Mouse (Mus musculus): ENCODE measurements around the gene Arrdc3. TPM values are rescaled to one million over a fixed set of nuclear protein-coding genes. Genes with fewer than 3 reads are reported as not detected.
A peak's percentile ranks its signal among the peaks of the same experiment; 100 is the strongest.
"Not testable (repeated sequence)": the region's sequence is repeated elsewhere in the genome, so short reads cannot be mapped to it uniquely, and the experiment has no call there.

Arrdc3 gene
- total and polyA plus RNA-seq, 2 experiments from 2014 or later: 58.6 to 90.6 TPM

DNA sequence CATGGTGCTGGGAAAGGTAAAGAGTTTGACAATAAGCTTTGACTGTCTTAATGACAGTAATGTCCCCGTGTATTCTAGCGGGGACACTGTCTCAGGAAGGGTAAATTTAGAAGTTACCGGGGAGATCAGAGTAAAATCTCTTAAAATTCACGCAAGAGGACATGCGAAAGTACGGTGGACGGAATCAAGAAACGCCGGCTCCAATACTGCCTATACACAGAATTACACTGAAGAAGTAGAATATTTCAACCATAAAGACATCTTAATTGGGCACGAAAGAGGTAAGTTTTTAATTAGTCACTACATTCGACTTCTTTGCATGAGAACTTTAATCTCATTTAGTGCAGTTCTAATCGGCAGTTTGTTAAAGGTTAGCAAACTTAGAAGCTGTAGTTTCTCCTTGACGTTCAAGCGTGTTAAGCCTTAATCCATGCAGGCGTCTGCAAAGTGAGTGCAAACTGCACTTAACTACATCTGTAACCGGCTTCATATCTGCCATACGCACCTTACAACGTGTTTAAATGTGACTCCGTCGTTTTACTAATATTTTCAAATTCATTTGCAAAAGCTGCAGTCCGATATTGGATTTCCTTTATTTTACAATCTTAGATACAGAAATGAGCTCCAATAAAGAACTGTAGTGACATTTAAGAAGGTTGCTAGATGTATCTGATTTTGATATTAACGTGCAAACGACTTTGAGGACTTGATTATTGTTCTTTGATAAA, 629 bp downstream of the Arrdc3 start:
- Histone ChIP-seq H3K4me3 (ENCODE audit: low read depth, low read length) (peak overlapping the region; percentile 90), H3K9me3 (ENCODE audit: low read length) (no peaks in the 10 kb centered on the region), H3K9ac (peak overlapping the region; percentile 99), H3K4me2 (ENCODE audit: low read depth) (peak overlapping the region; percentile 61), H3K27me3 (ENCODE audit: insufficient read depth, low read length) (no peaks in the 10 kb centered on the region), H3K4me1 (ENCODE audit: insufficient read depth) (0 out of 2 replicates have a peak, but pooled peaks cover 7% of the 10 kb centered on the region), H3K27ac (ENCODE audit: low read depth, low read length) (peak overlapping the region; percentile 100), H3K36me3 (ENCODE audit: insufficient read depth) (peaks cover 1% of the 10 kb centered on the region)
- under 1% methylated on average over 23 of the region's 23 CpGs for WGBS
- no peak for TF ChIP-seq CTCF (IDR thresholded peaks at IDR 0.05; ENCODE audit: low read depth)
- ATAC-seq: no peak
- peak; percentile 70 for DNase-seq

DNA sequence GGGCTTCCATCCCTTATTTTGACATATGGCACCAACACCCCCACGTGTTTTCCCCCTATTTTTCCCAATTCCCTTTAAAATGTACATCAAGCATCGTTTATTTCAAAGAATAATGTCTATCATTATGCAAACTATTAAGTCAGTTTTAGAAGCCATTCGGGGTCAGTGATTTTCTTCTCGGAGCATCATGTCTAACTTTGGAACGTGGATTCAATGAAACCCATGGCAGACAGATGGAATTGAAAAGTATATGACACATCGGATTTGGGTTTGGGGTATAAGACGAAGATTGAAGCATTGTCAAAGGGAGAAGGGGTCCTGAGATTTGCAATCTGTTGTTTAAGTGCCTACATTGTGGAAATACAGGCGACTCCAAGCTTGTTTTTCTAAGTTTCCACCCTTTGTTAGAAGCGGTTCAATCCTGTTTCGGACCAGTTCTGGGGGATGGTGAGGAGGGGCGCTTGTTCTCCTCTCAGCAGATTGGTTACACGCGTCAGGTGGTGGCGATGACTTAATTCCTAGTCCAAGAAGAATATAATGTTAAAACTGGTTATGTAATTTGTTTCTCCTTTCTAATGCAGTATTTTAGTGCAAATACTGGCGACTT, 1.3 kb downstream of the Arrdc3 start:
- DNase-seq (peak; percentile 93), ATAC-seq (peak; percentile 39)
- H3K4me1 ChIP-seq (ENCODE audit: insufficient read depth): 0 out of 2 replicates have a peak, but pooled peaks cover 7% of the 10 kb centered on the region
- H3K9me3 ChIP-seq (ENCODE audit: low read length): no peaks in the 10 kb centered on the region
- no peak for TF ChIP-seq CTCF (IDR thresholded peaks at IDR 0.05; ENCODE audit: low read depth)
- peak overlapping the region; percentile 90 for H3K4me3 ChIP-seq (ENCODE audit: low read depth, low read length)
- H3K36me3 ChIP-seq (ENCODE audit: insufficient read depth): peaks cover 4% of the 10 kb centered on the region
- peak overlapping the region; percentile 99 for H3K9ac ChIP-seq
- H3K27ac ChIP-seq (ENCODE audit: low read depth, low read length): peak overlapping the region; percentile 100
- WGBS: under 1% methylated on average over 15 of the region's 15 CpGs
- H3K4me2 ChIP-seq (ENCODE audit: low read depth): peak overlapping the region; percentile 61
- no peaks in the 10 kb centered on the region for H3K27me3 ChIP-seq (ENCODE audit: insufficient read depth, low read length)

DNA sequence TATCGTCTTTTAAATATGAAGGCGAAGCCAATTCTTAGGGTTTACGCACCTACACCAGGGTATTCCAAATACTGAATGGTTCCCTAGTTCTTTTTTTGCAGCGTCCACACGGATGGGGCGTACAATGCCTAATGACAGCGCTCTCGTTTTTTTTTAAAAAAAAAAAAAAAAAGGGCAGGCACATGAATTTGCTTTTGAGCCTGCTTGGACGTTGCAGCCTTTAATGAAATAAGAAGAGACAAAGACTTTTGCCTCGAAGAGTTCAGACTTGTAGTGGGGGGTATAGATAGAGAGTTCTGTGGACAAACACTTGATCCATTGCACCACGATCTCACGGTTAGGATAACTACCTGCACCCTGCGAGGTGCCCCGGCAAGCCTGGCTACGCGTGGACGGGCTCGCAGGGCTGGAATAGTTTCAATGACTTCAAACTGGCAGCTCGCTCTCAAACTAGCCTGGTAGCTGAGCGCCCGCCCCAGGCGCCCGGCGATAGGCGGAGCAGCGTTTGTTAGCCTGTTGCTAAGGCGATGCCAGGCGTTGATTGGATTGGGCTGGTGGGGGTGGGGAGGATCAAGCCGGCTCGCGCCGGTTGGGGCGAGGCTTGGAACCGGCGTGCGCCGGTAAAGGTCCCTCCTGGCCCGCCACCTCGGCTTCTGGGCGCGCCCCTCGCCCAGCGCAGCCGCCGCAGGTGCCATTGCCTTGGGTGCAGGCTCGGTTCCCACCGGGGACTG, 2.1 kb downstream of the Arrdc3 start:
- Histone ChIP-seq H3K27ac (ENCODE audit: low read depth, low read length) (peak overlapping the region; percentile 100), H3K9ac (peak overlapping the region; percentile 99), H3K4me2 (ENCODE audit: low read depth) (peak overlapping the region; percentile 61), H3K4me3 (ENCODE audit: low read depth, low read length) (peak overlapping the region; percentile 90), H3K36me3 (ENCODE audit: insufficient read depth) (peaks cover 8% of the 10 kb centered on the region), H3K9me3 (ENCODE audit: low read length) (no peaks in the 10 kb centered on the region), H3K27me3 (ENCODE audit: insufficient read depth, low read length) (no peaks in the 10 kb centered on the region), H3K4me1 (ENCODE audit: insufficient read depth) (0 out of 2 replicates have a peak, but pooled peaks cover 7% of the 10 kb centered on the region)
- WGBS: under 1% methylated on average over 46 of the region's 47 CpGs
- no peak for TF ChIP-seq CTCF (IDR thresholded peaks at IDR 0.05; ENCODE audit: low read depth)
- DNase-seq: peak; percentile 98
- peak; percentile 89 for ATAC-seq

DNA sequence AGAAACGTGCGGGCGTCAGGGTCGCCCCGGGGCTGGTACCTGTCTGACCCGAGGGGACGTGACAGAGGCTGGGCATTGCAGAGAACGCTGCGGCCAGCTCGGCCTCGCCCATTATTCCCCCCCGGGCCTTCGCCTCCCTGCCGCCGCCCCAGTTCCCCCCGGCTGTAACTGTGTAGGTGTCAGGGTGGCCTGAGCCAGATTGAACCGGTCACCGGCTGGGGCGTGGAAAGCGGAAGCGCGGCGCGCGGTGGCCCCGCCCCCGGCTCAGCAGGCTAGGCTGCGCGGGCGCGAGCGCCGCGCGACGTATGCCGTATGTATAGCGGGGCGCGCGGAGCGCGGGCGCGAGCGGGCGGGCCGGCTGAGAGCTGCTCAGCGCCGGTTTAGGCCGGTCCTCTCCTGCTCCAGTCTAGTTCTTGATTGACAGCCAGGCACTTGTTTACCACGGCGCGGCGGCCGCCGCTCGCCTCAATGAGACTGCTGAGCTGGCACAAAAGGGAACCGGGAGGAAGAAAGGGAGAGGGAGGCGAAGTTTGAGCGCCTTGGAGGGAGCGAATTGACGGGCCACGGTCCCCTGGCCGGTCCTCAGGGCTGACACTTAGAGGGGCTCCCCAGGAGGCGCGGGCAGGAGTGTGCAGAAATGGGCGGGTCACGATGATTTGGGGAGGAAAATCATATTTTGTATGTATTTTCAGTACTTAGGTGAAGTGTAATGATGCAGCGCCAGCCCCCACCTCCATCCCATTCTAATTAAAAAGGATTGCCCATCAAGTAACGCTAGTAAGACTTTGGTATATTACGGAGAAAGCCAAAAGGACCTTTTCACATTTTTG, 2.9 kb downstream of the Arrdc3 start:
- Histone ChIP-seq H3K9me3 (ENCODE audit: low read length) (no peaks in the 10 kb centered on the region), H3K36me3 (ENCODE audit: insufficient read depth) (peaks cover 16% of the 10 kb centered on the region), H3K27me3 (ENCODE audit: insufficient read depth, low read length) (no peaks in the 10 kb centered on the region), H3K27ac (ENCODE audit: low read depth, low read length) (peak overlapping the region; percentile 100), H3K9ac (peak overlapping the region; percentile 99), H3K4me1 (ENCODE audit: insufficient read depth) (0 out of 2 replicates have a peak, but pooled peaks cover 7% of the 10 kb centered on the region), H3K4me2 (ENCODE audit: low read depth) (peak overlapping the region; percentile 61), H3K4me3 (ENCODE audit: low read depth, low read length) (peak overlapping the region; percentile 90)
- peak; percentile 97 for DNase-seq
- peak; percentile 85 for ATAC-seq
- no peak for TF ChIP-seq CTCF (IDR thresholded peaks at IDR 0.05; ENCODE audit: low read depth)
- 1% methylated on average over 66 of the region's 72 CpGs for WGBS

DNA sequence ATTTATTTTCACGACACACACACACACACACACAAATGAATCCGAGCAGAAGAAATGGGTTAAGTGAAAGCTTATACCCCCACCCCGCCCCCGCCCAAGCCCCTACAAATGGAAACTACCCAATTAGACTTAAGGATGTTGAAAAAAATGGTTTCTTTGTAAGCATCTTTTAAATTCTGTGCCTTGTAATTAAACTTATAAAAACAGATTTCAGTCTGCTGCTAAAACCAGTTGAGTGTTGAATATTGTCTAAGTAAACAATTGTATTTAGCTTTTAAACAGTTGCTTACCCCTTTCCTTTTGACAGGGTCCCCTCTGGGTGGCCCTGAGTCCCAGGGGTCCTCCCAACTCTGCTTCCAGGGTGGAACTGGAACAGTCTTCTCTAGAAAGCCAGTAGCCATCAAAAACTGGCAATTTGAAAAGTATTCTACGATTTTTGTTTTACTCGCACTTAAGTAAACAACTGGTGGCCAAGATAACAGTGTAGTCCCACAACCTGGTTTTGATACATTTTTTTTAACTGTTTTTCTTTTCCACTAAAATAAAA, 3.6 kb downstream of the Arrdc3 start:
- Histone ChIP-seq H3K4me2 (ENCODE audit: low read depth) (peak overlapping the region; percentile 61), H3K27ac (ENCODE audit: low read depth, low read length) (peak overlapping the region; percentile 100), H3K4me1 (ENCODE audit: insufficient read depth) (0 out of 2 replicates have a peak, but pooled peaks cover 7% of the 10 kb centered on the region), H3K36me3 (ENCODE audit: insufficient read depth) (peaks cover 20% of the 10 kb centered on the region), H3K9ac (peak overlapping the region; percentile 99), H3K9me3 (ENCODE audit: low read length) (no peaks in the 10 kb centered on the region), H3K27me3 (ENCODE audit: insufficient read depth, low read length) (no peaks in the 10 kb centered on the region), H3K4me3 (ENCODE audit: low read depth, low read length) (peak overlapping the region; percentile 90)
- WGBS: 9% methylated on average over 6 of the region's 6 CpGs
- no peak for TF ChIP-seq CTCF (IDR thresholded peaks at IDR 0.05; ENCODE audit: low read depth)
- ATAC-seq (no peak), DNase-seq (no peak)

DNA sequence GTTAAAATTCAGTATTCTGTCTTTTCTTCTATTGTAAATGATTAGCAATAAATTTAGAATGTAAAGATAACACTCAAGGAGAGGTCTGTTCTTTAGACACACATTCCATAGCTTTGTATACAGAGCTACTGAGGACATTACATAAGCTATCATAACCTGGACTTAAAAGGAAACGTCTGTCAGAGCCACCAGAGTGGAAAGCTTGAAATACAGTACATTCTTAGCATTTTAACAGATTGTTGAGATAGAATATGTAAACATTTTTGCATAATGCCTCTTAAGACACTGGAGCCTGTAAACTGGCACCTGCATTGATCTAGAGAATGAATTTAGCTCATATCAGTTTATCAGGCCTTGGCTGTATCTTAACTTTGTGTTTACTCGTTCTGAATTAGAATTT, 4.7 kb downstream of the Arrdc3 start:
- H3K36me3 ChIP-seq (ENCODE audit: insufficient read depth): peaks cover 28% of the 10 kb centered on the region
- H3K4me2 ChIP-seq (ENCODE audit: low read depth): no peak overlapping the region
- WGBS: 62% methylated on average over 2 of the region's 2 CpGs
- no peaks in the 10 kb centered on the region for H3K27me3 ChIP-seq (ENCODE audit: insufficient read depth, low read length)
- H3K9ac ChIP-seq: no peak overlapping the region
- DNase-seq: no peak
- H3K4me3 ChIP-seq (ENCODE audit: low read depth, low read length): no peak overlapping the region
- TF ChIP-seq CTCF (IDR thresholded peaks at IDR 0.05; ENCODE audit: low read depth): no peak
- 0 out of 2 replicates have a peak, but pooled peaks cover 4% of the 10 kb centered on the region for H3K4me1 ChIP-seq (ENCODE audit: insufficient read depth)
- no peaks in the 10 kb centered on the region for H3K9me3 ChIP-seq (ENCODE audit: low read length)
- H3K27ac ChIP-seq (ENCODE audit: low read depth, low read length): no peak overlapping the region
- no peak for ATAC-seq

DNA sequence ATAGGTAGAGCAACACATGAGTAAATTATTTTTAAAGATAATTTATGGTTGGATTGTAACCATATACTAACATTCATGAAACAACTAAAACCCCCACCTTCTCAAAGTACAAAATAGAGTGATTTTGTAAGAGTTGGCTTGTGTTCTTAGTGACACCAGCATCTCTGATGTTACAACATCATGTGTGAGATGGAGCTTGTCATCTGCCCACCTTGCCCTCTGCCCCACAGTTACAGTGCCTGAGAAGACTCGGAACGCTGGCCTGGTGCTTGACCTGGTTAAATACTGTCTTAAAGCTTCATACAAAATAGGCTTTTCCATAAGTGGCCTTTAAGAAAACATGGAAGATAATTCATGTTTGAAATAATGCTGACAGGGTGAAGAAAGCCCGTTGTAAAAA, 11.7 kb downstream of the Arrdc3 start:
- H3K36me3 ChIP-seq (ENCODE audit: insufficient read depth): peaks cover 56% of the 10 kb centered on the region
- H3K4me2 ChIP-seq (ENCODE audit: low read depth); H3K4me1 ChIP-seq (ENCODE audit: insufficient read depth); H3K9me3 ChIP-seq (ENCODE audit: low read length); H3K27ac ChIP-seq (ENCODE audit: low read depth, low read length); ATAC-seq; H3K4me3 ChIP-seq (ENCODE audit: low read depth, low read length); DNase-seq; H3K27me3 ChIP-seq (ENCODE audit: insufficient read depth, low read length); H3K9ac ChIP-seq: not testable (repeated sequence)
- WGBS: 89% methylated on average over 3 of the region's 3 CpGs
